Mouse (Mus musculus) mesoderm, embryonic 11.5 days (tissue): ENCODE results near the gene Sephs2.

ENCODE experiments used
- DNase-seq: peaks from one replicate; pipeline ENCODE4 v3.0.0-alpha.2; 2012; ENCODE audit warnings: low read depth, low spot score

The Sephs2 gene

DNA sequence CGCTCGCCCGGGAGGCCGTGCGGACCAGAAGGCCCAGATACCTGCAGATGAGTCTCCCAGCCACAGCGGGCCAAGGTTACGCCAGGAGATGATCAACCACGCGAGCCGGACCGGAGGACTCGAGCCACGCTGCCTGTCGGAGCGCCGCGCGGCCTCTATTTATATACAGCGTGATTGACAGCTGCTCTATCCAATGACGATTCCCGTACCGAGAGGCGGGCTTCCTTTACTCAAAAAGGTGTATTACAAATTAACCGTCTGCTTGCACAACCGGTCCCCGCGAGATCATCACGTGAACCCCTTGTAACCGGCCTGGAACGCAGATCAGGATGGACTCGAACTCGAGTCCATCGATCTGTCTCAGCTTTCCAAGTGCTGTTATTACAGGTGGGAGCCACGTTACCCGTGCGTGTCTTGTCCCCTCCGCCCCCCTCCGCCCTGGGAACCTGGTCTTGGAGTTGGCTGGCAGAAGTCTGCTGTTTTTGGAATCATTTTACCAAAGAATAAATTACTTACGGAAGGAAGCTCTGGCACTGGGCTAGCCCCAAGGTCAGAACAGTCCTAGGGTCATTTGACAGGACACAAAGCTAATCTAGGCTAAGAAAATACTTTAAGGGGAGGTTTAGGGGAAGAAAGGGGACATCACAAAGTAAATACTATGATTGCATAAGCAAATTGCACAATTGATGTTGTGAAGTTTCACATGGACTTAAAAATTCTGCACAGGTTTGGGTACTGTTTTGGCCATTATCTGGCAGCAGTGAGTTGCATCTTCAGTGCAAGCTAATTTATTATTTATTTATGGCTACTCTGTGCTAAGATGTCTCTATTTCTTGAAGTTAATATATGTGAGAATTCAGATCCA lies at the start of gene Sephs2:
Gene Sephs2, minus strand, starts transcription at position 131 of the 865 bp plus-strand sequence.
- DNase-seq: peak; percentile 96

GRCm38 (mm10) chr7:127322085-127322484 lies 48.2 kb upstream of the Sephs2 start:
- peak; percentile 28 for DNase-seq

DNA sequence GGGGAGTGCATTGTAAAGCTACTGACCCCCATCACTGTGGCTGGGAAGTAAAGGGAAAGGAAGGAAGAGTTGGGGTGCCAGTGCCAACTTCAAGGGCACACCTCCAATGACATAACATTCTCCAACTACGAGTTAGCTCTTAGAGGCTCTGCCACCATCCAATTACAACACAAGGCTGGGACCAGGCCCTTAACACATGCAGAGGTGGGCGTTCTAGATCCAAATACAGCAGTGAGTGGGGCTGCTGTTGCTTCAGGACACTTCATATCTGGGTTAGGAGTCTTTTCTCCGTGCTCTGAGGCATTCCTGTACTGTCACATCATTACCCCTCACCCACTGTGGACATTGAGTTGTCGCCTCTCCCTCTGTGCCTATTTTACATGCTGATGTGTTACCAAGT lies 47.3 kb upstream of the Sephs2 start:
- DNase-seq: no peak

DNA sequence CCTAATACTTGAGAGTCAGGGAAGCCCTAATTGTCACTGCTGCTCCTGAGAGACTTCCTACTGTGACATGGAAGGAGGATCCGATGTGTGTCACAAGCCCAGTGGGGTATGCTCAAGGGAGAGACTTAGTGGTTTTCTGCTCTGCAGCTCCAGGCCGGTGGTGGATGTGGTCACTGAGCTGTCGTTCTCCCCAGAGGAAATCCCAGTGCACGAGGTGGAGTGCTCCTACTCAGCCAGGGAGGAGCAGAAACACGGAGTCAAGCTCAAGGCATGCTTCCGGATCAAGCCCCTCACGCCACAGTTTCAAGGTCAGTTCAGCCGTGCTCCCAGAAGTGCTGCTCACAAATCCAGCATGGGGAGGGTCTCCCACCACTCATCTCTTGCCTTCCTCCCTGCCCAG lies 40.1 kb upstream of the Sephs2 start:
- no peak for DNase-seq

DNA sequence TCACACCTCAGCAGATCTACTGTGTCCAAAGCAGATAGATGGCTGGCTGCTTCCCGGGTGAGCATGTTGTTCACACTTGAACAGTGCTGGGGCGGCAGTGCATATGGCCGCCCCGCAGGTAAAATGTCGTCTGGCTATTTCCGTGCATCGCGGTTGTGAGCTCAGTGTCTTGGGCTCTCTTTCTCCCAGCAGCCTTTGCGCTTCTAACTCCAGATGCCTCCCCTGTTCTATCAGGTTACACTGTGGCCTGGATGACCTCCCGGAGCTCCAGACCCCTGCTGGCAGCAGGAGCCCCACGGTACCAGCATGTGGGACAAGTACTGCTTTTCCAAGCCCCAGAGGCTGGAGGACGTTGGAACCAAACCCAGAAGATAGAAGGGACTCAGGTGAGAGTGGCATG lies 36.1 kb upstream of the Sephs2 start:
- DNase-seq: no peak

DNA sequence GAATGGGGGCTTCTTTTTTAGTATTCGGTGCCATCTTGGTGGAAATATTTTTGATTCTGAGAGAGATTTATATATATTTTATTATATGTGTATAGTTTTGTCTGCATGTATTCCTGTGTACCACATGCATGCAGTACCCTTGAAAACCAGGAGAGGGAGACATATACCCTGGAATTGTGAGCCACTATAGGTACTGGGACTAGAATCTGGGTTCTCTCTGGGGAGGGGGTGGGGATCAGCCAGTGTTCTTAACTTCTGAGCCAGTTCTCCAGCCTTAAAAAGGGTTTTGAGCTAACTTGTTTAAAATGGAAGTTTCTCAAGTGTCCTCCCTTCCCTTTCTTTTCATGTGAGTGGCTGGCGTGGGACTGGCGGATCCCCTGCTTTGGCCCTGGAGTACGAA lies 35.0 kb upstream of the Sephs2 start:
- peak; percentile 76 for DNase-seq

GRCm38 (mm10) chr7:127308431-127308830 lies 34.6 kb upstream of the Sephs2 start:
- no peak for DNase-seq

- no peak for DNase-seq
These were observed 23.8 kb upstream of the Sephs2 start for GRCm38 (mm10) chr7:127297586-127298193.

DNA sequence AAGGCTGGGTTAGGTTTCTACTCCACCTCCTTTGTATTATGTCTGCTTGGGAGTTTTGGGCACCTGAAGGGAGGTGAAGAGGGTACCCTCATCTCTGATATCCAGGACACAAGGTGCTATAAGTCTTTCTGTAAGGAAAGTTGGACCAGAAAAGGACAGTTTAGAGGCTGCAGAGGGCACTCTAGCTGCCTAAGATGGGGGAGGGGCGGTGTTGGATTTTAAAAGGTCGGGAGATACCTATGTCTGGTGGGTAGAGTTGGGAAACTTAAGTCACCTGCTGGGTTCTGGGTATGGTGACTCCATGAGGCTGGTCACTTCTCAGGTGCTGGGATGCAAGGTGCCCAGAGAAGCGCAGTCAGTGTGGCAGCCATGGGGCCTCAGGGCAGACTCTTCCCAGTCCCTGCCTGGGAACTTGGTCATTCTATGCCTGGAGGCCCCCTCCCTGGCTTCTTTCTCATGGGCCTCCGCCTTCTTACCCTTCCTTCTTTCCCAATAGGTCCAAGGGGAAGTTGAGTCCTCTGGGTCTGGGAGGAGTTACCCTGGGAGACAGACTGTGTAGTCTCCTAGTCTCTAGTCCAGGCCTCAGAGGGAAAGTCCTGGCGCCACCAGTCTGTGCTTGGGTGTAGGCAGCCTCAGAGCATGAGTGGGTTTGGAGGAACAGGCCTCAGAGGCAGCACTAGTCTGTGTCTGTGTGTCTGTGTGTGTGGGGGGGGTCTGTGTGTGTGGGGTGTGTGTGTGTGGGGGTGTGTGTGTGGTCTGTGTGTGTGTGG lies 23.1 kb upstream of the Sephs2 start:
- DNase-seq: no peak

- no peak for DNase-seq
These were observed 22.2 kb upstream of the Sephs2 start, which contains the start of gene Itgal for GRCm38 (mm10) chr7:127296098-127296497. Itgal (plus strand) TSS chr7:127296260.

DNA sequence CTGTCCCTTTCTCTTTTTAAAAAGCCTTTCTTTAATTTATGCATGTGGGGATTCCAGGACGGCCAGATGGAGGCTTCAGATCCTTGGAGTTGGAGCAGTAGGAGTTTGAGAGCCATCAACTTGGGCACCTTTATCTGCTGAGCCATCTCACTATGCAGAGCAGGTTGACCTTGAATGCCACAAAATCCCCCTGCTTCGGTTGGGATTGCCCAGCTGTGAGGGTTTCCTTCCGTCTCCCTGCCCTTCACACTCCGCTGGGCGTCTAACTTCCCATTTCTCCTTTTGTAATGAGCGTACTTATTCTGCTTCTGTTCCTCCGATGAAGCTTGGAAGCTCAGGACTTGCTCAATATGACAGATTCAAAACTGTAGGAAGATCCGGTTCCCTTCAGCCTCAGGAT lies 16.3 kb upstream of the Sephs2 start:
- DNase-seq: no peak

GRCm38 (mm10) chr7:127289306-127289705 lies 15.5 kb upstream of the Sephs2 start:
- no peak for DNase-seq

DNA sequence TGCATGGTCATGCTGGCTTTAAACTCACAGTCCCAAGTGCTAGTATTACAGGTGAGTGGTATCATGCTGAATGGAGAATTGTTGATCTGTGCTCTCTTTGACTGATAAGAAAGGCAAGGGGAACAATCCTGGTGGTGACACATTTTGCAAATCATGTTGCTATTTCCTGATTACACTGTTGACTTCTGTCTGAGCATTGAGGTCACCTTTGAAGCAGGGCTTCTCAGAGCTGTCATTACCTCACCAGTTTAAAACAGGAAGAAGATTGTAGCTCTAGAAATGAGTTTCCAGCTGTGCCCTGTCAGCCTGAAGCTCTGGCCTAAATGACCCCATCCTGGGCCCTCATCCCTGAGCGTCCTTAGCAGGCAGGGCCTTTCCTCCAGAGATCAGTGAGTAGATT lies 14.1 kb upstream of the Sephs2 start:
- DNase-seq: no peak

GRCm38 (mm10) chr7:127285154-127285553 lies 11.3 kb upstream of the Sephs2 start:
- no peak for DNase-seq

GRCm38 (mm10) chr7:127282190-127282589 lies 8.3 kb upstream of the Sephs2 start:
- DNase-seq: no peak

DNA sequence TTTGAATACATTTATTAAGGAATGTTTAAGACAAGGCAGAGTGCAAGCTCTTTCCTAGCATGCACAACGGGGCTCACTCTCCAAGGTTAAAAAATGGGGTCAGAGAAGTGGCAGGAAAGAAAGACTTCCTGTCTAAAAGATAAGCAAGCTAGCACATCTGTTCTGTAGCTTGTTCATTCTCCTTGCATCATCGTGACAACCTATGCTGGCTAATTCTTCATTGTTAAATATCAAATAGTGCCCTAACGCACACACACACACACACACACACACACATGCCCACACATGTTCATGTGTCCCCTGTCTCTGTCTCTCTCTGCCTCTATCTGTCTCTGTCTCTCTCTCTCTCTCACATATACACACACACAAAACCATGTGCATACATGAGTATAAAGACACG lies 7.3 kb upstream of the Sephs2 start:
- DNase-seq: no peak

- DNase-seq: no peak
These were observed 6.2 kb upstream of the Sephs2 start for GRCm38 (mm10) chr7:127280092-127280491.

- peak; percentile 52 for DNase-seq
These were observed 4.5 kb upstream of the Sephs2 start for GRCm38 (mm10) chr7:127278311-127278710.

DNA sequence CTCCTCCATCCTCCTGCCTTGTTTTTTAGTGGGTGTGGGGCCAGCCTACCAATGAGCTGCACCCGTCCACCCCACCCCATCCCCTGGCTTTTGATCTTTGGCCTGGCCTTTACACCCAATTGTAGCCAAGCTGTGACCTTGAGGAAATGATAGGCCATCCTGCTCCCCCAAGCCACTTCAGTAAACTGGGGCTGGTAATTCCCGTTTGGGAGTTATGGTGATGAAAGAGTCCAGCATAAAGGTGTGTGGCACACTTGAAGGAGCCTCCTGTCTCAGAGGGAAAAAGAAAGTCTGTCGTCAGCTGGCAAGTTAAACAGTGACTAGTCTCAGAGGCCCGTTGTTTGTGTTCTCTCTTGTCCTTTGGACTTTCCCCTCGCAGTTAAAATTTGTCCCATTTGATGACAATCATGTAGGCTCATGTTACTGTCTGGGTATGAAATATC lies 2.7 kb upstream of the Sephs2 start:
- DNase-seq: no peak

- peak; percentile 36 for DNase-seq
These were observed 534 bp downstream of the Sephs2 start for GRCm38 (mm10) chr7:127273118-127273923.

DNA sequence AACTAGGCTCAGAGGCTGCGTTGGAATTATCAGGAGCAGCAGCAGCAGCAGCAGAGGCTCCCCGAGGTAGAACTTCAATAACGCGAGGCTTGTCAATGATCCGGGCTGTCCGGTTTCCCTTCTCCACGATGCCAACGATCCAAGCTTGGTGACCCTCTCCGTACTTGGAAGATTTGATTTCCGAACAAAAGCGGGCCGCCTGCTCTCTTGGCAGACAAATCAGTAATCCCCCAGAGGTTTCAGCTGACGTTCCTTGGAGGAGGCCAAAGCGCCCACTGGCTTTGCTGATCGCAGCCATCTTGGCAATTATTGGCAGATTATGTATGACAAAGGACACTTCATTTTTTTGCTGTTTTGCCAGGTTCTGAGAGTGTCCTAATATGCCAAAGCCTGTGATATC lies 1.3 kb downstream of the Sephs2 start:
- no peak for DNase-seq
